Mouse (Mus musculus) layer of hippocampus, adult 11-12 months (tissue): Measurements from ENCODE around the gene Atp6ap1l.
A peak's percentile ranks its signal among the peaks of the same experiment; 100 is the strongest.

Experiments used
- DNase-seq: peaks from one replicate; pipeline ENCODE4 v3.0.0; 2022; ENCODE audit warnings: low spot score

Atp6ap1l gene

DNA sequence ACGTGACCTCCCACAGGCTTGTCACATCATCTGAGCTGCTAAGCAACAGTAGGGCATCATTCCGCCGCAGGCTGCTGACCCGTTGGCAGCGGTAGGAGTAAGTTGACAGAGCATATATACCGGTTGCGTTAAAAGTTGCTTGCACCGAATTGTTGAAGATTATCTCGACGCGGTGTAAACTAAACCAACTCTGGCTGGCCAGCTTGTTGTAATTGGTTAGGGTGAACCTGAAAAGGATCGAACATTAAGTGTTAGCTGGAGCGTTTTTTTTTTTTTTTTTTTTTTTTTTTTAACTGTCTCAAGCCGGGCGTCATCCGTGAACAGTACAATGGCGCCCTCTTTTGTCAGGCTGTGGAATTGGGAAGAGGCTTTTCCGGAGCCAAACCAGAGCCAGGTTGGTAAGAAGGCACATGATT, 18.6 kb downstream of the Atp6ap1l start:
- peak; percentile 75 for DNase-seq

DNA sequence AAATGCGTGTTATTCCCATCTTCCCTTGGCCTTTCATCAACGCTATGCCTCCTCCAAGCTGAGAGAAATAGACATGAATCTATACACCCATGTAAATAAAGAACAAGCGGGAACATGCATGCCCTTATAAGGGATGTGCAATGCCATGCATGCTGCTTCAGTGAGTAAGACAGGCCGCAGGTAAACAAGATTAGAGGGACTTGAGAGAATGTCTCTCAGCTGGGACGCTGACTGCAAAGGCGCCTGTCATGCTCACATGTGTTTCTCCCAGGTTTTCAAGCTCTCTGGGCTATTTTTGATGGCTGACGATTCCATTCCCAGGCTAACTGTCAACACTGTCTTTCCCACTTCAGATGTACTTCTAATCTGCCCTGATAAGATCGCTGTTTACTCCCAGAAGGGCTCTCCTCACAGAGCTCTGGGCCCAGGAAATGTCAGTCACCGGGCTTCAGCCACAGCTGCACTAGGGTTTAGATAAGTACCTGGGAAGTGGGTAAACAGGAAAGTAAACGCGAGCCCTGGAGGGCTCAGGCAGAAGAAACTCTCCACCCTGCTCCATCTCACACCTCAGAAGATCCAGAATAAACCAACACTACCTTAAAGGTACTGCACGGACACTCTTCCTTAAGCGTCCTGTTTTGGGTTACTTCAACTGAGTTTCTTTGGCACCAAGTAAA, 19.2 kb downstream of the Atp6ap1l start:
- no peak for DNase-seq

DNA sequence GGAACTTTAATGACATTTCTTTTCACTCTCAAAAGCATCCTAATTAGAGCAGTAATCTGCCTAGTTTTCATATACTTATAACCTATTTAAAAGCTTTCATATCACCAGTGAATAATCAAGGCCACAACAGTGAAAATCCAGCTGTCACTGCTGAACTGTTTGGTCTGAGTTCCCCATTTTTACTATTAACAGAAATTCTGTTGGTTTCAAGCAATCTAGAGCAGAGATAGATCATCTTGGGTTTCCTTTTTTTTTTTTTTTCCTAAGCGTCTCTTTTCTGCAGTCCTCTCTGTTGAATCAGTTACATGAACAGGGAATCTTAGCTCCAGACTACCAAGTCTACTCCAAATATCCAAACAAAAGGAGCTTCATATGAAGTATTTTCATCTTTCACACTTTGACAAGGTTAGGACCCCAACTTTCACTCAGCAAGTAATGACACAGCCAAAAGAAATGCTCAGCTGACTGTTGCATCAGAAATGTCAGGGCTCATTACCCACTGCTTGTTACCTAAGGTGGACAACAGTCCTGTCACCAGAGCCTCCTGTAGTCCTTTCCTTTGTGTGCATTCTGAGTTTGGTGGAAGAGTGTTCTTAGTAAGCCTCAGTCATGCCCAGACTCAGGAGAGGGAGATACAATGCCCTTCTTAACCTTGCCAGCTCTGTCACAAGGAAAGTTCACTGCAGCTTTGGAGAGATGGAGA, 23.3 kb downstream of the Atp6ap1l start:
- DNase-seq = no peak

DNA sequence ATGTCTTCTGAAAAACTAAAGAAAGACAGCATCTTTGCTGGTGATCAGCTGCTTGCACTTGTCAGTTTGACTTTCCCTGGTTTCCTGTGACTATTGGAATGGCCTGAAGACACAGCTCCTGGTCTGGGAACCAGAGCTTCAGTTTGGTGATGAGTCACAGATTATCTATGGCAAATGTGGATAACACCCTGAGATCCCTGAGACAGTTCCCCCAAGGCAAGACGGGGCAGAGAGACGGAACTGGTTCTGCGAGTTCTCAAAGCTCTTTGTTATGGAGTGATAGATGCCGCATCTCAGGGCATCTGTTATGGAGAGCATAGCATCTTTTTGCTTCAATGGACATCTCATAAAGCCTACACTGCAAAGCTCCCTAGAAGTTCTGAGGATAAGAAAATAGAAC, 33.6 kb downstream of the Atp6ap1l start:
- no peak for DNase-seq

DNA sequence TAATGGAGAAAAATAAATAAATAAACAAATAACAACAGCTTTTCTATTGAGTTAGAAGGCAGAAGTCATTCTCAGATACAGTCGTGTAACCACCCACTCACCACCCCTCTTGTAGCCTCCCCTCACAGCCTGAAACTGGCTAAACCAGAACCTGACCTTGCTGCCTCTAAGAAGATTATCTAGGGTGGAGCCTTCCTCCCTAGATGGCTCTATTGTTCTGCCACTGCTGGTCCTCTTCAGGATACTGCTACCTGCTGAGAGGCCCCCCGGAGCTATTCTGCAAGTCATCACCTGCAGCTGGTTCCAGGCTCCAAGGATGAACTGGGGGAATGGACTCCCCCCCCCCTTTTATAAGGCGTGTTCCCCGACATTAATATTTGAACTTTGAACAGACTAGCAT, 36.0 kb downstream of the Atp6ap1l start:
- DNase-seq = no peak

DNA sequence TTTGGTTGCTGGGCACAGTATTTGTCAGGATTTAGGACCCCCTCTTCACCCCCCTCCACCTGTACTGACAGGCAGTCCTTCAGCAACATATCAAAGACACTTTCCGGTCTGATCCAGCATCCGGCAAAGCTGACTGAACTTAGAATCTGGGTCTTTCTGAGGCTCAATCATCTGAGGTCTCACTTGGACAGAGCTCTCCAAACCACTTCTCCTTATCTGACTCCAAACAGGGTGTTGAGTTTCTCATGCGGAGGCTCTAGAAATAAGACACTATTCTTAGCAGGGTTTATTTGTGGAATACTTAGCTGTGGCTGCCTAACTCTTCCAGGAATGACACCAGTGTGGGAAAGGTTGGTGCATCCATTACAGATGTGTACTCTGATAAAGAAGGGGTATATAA, 43.0 kb downstream of the Atp6ap1l start:
- DNase-seq = no peak

DNA sequence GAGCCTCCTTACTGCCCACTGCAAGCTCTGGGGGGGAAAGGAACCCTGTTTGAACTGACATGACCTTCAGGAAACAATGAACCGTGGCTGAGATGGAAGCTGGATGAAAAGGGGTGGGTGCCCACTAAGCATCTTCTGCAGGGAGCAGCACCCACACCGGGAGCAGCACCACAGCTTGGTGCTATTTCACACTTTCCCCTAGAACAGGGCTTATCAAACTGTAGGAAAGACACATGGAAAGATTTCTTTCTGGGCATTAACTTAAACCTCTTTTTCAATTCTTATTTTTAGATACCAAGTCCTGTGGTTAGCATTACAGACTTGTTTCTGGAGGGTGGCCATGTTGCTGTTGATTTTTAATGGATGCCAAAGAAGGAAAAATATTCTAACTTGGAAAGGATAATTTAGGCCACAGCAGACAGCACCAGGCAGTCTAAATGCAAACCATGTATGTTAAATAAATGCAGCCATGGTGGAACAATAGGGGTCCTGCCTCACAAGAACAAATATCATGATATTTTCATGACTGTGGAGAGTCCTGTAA, 44.2 kb downstream of the Atp6ap1l start:
- DNase-seq = no peak

DNA sequence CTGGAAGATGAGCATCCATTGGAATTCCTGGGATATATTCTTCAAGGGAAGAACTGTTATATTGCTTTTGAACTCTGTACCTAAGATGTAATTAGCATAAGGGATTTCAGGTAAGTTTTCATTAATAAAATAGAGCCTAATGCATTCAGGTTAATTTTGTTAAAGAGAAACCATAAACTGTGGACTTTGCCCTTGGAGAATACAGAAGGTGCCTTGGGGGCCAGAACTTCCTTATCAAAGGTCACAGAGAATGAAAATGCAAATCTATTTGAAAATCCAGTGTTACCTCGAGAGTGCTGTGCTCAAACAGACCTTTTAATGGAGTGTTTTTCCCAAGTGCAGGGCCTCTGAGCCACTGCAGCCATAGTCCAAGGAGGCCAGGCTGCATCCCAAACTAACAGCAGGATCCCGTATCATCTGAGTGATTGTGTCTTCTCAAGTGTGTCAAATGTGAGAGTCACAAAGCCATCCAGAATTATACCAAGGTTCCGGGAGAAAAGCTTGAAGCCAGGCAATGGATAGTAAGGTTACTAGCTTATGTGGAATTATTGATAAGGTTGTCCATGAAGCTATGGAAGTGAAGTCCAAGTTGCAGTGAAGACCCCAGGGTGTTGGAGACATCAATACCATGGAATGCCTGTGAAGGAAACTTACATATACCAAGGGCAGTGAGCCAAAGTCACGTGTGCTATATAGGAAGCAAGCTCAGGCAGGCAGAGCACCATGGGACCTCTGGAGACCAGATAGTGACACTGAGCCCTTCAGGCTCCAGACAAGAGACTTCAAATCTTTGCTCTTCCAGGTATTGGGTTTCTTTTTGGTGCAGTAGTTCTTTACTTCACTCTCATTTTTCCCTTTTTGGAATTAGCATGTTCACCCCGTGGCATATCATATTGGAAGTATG, 52.2 kb downstream of the Atp6ap1l start:
- no peak for DNase-seq

DNA sequence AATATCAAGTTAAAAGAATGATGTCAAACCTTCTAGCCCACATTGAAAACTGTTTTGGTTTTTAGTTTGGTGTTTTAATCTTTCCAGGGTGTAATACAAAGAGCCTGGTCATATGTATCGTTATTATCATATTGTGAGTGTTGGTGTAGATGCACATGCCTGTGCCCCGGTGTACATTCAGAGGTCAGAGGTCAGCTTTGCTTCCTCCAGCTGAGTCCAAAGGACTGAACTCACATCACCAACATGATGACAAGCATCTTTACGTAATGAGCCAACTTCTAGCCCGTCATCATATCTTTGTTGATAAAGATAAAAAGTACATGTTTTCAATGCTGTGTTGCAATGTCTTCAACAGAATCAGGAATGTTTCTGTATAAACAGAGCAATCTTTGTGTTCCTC, 53.4 kb downstream of the Atp6ap1l start:
- no peak for DNase-seq

DNA sequence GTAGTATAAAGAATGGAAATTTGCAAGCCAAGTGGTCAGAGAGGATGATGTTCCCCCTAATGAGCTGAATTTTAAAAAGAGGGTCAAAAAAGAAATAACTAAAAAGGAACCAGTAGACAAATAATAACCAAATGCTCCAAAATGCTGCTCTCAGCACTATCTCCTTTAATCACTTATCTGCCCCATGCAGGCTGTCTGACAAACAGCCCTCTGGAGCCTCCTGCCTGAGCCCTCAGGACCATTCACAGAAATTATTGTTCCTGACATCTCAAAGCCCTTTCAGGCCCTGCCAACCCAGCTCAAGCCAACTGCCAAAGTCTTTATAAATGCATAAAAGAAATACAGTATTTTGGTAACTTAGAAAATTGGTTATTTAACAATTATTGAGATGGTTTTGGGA, 61.0 kb downstream of the Atp6ap1l start:
- no peak for DNase-seq

DNA sequence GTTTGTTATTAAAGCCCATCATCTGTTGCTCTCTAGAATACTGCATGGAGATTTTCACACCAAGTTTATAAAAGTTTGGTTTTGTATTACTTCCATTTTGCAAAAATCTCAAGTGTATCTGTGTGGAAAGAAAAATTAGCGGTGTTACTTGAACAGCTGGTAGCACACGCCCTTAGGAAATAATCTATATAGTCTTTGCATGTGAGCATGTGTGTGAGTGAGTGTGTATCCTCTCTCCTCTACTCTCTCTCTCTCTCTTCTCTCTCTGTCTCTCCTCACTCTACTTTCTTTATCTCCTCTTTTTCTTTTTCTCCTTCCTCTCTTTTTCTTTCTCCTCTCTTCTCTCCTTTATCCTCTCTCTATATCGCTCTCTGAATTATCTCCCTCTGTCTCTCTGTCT, 61.7 kb downstream of the Atp6ap1l start:
- DNase-seq = no peak

DNA sequence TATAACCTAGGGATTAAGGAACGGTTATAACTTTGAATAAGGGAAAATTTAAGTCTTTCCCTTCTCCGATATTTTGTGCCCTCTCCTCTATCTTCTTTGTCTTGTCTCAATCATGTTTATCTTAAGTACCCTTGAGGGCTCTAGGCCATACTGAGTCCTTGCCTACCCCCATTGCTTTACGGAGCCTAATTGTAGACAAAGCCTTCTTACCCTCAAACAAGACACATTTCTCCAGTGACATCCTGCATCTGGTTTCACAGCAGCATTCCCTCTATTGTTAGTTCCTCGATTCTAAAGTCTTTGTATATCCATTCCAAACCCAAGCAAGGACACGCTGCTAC, 64.0 kb downstream of the Atp6ap1l start:
- DNase-seq = no peak

DNA sequence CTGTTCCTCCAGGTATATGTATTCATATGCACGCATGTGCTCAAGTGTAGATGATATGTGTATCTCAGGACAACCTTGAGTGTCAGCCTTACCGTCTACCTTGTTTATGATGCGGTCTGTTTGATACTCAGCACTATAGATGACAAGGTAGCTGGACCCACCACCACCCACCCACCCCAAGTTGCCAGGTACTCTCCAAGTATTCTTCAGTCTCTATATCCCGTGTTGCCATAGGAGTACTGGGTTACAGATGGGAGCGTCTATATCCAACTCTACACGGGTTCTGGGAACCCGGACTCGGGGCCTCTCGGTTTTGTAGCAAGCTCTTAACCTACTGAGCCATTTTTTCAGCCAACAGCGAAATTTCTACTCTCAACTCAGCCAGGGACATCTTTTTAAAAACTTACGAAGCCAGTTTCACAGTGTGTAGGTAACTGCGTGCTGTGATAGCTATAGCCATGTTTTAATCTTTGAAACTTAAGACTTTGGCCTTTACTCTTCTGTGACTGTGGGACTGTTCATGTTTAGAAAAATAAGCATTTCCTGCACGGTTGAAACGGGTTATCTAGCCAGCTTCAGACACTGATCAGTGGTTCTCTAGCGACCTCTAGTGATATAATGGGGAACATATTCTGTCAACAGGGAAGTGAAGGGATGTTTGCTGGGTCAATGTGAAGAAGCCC, 64.5 kb downstream of the Atp6ap1l start:
- DNase-seq = peak; percentile 36

DNA sequence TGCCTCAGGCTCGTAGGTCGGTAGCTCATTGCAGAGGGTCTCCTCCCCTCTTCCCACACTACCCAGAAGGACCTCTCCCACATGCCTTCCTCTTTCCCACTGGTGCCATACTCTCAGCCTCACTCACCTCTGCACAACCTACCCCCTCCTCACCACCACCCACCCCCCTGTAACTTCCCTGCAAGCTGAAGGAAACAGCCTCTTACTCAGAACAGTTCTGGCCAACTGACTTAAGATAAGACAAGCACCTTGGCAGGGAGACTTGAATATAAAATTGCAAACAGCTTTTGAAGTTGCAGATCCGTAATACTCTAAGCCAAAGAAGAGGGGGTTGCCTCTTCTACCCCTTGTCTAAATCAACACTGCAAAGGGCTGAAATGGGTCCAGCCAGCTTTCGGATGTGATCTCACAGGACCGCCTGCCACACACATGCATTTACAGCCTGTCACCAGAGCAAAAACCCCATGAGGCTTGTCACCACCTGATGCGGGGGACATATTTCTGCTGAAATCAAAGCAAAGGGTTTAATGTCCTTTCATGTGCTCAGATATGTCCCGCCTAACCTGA, 71.4 kb downstream of the Atp6ap1l start:
- DNase-seq = no peak
